Mouse (Mus musculus) regulatory T cell (primary cell): ENCODE results near the gene Pcdh15.

Source experiments
- in situ Hi-C: fragments of 300-600 bp; cut with MboI, MseI; formaldehyde crosslinking; loops from one replicate; pipeline ENCODE4 v1.15.1; 2025; ENCODE audit warnings: high pct_unique_total_duplicates

Gene Pcdh15

DNA sequence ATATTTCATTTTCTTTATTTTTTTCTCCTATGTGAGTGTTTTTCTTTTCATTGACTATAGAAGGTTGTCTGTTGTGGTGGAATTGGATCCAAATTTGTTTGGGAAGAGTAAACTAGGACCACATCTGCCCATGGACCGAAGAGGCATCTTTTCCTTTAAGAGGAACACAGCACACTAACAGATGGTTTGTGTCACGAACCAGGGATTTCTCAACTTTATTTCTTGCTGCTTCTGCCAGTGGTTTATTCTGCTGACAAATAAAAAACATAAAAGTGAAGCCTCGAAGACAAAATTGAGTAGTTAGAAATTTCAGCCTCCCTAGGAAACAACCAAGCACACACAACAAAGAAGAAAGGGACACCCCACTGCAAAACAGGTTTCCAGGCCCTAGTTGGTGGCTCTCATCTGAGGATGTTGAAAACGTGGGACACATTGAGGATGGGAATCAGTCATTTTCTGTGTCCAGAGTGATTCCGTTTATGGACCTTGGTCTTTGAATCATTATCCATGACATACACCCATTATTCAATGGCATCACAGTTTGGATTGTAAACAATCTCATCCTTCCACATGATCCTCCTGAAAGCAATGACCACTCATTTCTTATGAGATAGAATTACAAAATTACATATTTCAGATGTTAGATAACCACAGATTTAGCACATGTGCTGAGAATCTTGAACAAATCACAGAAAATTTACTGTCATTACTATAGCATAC, 1206.5 kb downstream of the Pcdh15 start:
- in situ Hi-C loops: no loop called here

DNA sequence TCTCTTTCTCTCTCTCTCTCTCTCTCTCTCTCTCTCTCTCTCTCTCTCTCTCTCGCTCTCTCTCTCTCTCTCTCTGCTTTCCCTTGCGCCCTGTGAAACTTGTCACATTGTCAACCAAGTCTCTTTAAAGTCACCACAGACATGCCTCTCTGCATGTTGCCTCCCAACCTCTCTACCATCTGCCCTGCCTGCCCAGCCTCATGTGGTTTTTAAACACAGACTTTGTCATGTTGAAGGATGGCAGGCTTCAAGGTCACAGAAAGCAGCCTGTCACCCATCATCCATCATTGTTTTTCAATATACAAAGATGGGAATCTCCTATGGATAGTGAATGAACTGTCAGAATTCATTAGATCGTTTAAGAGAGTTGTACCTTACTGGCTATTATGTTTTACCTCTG, 1207.9 kb downstream of the Pcdh15 start:
- in situ Hi-C loops: no loop called here

DNA sequence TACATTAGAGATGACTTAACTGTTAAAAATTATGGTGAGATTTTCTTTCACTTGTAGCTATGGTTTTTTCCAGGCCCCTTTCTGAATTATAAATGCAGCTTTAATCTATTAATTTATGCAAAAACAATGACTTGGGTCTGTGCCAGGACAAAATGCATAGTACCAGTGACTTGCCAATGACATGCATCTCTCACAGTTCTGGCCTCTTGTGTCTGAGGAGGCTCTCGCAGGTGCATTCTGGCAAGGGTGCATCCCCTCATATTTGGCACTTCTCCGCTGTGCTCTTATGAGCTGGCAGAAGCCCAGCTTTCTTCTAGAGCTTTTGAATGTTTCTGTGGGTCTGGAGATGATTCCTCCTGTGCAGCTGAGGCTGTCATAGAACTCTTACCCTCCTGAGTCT, 1216.9 kb downstream of the Pcdh15 start:
- in situ Hi-C loops: no loop called here

GRCm38 (mm10) chr10:74335412-74335811, 1236.3 kb downstream of the Pcdh15 start:
- in situ Hi-C loops: no loop called here

GRCm38 (mm10) chr10:74339247-74340160, 1240.4 kb downstream of the Pcdh15 start:
- in situ Hi-C loops: no loop called here

DNA sequence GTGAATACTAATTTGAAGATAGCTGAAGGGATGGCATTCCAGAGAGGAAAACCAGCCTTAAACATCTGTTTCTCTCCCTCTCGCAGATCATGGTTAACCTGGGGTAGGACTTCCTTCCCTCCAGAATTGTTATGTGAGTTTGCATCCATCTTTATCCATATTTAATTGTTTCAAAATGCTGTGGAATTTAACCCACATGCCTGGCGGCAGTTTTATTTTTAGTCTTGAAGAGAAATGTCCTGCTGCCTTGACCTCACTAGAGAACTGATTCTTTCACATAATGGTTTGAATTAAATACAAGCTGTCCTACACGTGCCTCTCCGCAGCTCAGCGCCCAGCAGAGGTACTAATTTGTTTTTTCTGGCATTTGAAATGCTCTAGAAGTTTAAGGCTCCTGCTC, 1260.4 kb downstream of the Pcdh15 start:
- in situ Hi-C loops: no loop called here

DNA sequence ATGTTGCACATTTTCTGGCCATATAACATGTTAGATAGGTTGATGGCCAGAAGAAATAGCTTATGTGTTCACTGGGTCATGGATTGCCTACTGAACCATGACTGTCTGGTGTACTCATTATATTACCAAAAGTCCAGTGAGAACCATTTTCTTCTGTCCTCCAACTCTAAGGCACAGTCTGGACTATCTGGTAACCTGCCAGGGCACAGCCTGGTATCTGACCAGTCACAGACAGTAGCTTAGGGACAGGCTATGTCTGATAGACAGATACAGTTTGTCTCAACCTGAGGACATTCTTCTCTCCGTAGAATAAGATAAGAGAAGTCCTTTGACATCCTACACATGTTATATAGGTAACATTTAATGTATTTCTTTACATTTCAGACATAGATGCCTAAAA, 1279.6 kb downstream of the Pcdh15 start:
- in situ Hi-C loops: no loop called here

- in situ Hi-C loops: no loop called here
These were observed 1280.4 kb downstream of the Pcdh15 start for GRCm38 (mm10) chr10:74379276-74380134.

- in situ Hi-C loops: no loop called here
These were observed 1288.7 kb downstream of the Pcdh15 start for GRCm38 (mm10) chr10:74387538-74388499.

GRCm38 (mm10) chr10:74403111-74403510, 1304.0 kb downstream of the Pcdh15 start:
- in situ Hi-C loops: no loop called here

DNA sequence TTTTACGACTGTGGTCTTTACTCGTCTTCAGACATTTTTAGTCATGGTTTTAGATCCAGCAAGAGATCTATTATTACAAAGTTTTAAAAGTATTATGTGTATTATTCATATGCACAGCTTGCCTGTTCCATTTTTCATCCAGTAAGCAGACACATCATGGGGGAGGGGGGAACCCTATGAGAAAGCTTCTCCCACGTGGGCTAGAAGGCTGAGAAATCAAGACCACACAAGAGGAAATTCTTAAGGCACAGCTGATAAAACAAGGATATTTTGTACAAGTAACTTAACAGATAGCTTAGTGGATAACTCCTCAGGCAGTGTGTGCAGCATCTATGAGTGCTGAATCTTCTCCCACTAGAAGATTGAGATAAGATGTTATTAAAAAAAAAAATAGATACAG, 1314.9 kb downstream of the Pcdh15 start:
- in situ Hi-C loops: no loop called here

GRCm38 (mm10) chr10:74414945-74415344, 1315.8 kb downstream of the Pcdh15 start:
- in situ Hi-C loops: no loop called here

- in situ Hi-C loops: no loop called here
These were observed 1316.2 kb downstream of the Pcdh15 start for GRCm38 (mm10) chr10:74415359-74415758.

- in situ Hi-C loops: no loop called here
These were observed 1316.8 kb downstream of the Pcdh15 start for GRCm38 (mm10) chr10:74415949-74416348.

DNA sequence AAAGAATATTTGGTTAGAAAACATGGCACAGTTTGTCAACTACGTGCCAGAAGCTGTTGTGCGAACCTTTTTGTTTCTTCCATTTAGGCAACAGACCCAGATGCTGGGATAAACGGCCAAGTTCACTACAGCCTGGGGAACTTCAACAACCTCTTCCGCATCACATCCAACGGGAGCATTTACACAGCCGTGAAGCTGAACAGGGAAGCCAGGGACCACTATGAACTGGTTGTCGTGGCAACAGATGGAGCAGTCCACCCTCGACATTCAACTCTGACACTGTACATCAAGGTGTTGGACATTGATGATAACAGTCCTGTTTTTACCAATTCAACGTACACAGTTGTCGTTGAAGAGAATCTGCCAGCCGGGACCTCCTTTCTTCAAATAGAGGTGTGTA, 1350.9 kb downstream of the Pcdh15 start:
- in situ Hi-C loops: no loop called here

- in situ Hi-C loops: no loop called here
These were observed 1364.8 kb downstream of the Pcdh15 start for GRCm38 (mm10) chr10:74463972-74464371.

DNA sequence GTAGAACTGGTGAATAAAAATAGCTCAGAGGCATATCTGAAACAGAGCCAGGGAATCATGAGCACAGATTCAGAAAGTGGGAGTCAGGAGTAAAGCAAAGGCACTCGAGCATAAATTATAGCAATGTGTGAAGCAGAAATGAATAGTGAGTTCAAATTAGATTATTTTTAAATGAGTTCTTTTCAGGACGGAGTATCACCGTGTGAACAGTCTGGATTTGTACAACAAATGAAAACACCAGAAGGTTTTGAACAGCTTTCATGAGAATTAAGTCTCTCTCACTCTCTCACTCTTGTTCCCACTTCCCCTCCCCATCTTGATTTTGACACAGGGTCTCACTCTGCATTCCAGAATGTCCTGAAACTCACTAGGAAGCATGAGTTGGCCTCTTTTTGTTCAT, 1381.6 kb downstream of the Pcdh15 start:
- in situ Hi-C loops: no loop called here

DNA sequence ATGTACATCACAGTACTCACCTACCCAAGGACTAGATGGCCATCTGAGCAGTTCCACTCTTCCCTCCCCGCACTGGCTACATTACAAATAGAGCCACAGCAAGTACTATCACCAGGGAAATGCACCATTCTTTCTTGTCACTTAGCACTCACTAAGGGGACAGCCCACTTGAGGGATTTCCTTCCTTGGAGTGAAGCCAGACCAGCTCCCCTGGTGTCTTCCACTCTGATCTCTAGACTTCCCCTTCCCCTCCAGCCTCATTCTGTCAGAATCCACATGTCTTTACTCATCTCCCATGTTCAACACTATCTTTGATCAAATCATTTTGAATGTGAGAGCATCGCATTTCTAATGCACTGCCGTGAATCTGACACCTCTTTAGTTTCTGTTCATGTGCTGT, 1413.2 kb downstream of the Pcdh15 start:
- in situ Hi-C loops: no loop called here

DNA sequence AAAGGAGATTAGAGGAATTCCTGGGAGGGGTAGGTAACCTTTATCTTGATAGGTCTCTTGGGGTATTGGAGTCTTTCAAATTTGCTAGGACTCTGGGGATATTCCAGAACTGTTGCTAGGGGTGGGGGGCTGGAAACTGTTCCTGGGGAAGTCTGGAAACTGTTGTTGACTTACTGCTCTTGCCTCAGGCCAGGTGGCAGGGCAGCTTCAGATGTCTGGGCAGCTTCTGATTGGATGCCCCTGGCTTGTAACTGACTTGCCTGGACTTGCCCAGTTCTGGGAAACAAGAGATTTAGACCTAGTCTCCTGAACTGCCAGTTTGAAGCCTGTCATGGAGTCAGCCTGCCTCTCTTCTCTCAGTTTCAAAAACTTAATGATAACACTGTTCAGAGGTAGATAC, 1414.6 kb downstream of the Pcdh15 start:
- in situ Hi-C loops: no loop called here

DNA sequence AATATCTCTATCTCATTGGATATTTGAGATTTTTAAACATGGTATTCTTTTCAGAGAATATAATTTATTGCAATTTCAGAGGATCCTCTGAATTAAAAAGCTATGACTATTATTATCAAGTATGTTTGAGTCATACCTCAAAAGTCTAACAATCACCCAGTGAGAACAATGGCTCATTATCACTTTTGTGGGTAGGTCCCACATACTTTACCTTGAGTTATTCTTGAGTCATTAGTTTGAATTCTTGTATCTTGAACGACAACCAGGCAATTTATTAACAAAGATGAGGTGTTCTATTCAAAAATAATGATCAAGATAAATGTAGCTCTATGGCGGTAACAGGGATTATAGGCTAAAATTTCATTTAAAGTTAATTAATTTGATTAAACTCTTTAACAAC, 1439.2 kb downstream of the Pcdh15 start:
- in situ Hi-C loops: no loop called here

DNA sequence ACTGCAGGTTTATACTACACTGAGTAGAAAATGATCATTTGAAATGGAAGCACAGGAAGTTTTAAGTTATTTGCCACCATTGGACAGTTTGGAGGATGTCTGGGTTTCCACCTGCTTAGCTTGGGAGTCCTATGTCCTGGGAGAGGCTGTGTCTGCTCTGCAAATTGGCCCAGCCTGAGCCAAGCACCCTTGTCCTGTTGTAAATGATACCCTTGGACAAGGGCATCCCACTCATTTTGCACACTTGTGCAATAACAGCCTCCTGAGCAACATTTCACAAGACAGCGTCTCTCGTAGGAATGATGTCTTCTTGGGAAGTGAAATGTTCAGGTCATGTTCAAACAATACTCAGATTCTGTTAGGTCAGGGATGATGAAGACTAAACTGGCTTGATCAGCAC, 1456.2 kb downstream of the Pcdh15 start:
- in situ Hi-C loops: no loop called here
